Mouse (Mus musculus) frontal cortex, postnatal 10 days (tissue): ENCODE data around the gene Fgf18.

Source experiments
- DNase-seq, 2 experiments: peaks; one replicate each; pipeline ENCODE4 v3.0.0; 2022; ENCODE audit warnings: low spot score in 2 of 2, mixed read lengths in 1 of 2

Gene Fgf18

GRCm38 (mm10) chr11:33147171-33147571 lies at the start of gene Fgf18:
Gene Fgf18, minus strand, starts transcription at chr11:33147400.
- no peak for DNase-seq

- no peak for DNase-seq
Observed at GRCm38 (mm10) chr11:33196447-33197132, 49.4 kb upstream of the Fgf18 start.

- no peak for DNase-seq
Observed at GRCm38 (mm10) chr11:33195531-33196446, 48.6 kb upstream of the Fgf18 start.

GRCm38 (mm10) chr11:33195061-33195460 lies 47.9 kb upstream of the Fgf18 start:
- DNase-seq: no peak

- DNase-seq: no peak
Observed at GRCm38 (mm10) chr11:33193695-33194094, 46.5 kb upstream of the Fgf18 start.

- no peak for DNase-seq
Observed at GRCm38 (mm10) chr11:33181804-33182203, 34.6 kb upstream of the Fgf18 start.

- DNase-seq: no peak
Observed at GRCm38 (mm10) chr11:33180701-33181116, 33.5 kb upstream of the Fgf18 start.

GRCm38 (mm10) chr11:33179802-33180201 lies 32.6 kb upstream of the Fgf18 start:
- no peak for DNase-seq

GRCm38 (mm10) chr11:33176525-33177245 lies 29.5 kb upstream of the Fgf18 start:
- DNase-seq: peak in 1 of 2 experiments; percentile 35

- DNase-seq: no peak
Observed at GRCm38 (mm10) chr11:33175768-33176167, 28.6 kb upstream of the Fgf18 start.

GRCm38 (mm10) chr11:33170489-33170888 lies 23.3 kb upstream of the Fgf18 start:
- DNase-seq: no peak

- peak; percentile 99 to 100 for DNase-seq
Observed at GRCm38 (mm10) chr11:33162998-33163506, 15.9 kb upstream of the Fgf18 start, which contains the start of gene Npm1. Gene Npm1, minus strand, starts transcription at chr11:33163206.

GRCm38 (mm10) chr11:33162211-33162997 lies 15.2 kb upstream of the Fgf18 start:
- DNase-seq: peak; percentile 72 to 74

- DNase-seq: no peak
Observed at GRCm38 (mm10) chr11:33159741-33160140, 12.5 kb upstream of the Fgf18 start.

GRCm38 (mm10) chr11:33157453-33158196 lies 10.4 kb upstream of the Fgf18 start:
- DNase-seq: no peak

- DNase-seq: no peak
Observed at GRCm38 (mm10) chr11:33156436-33157015, 9.3 kb upstream of the Fgf18 start.

GRCm38 (mm10) chr11:33154459-33154858 lies 7.3 kb upstream of the Fgf18 start:
- no peak for DNase-seq

GRCm38 (mm10) chr11:33152997-33153396 lies 5.8 kb upstream of the Fgf18 start:
- DNase-seq: no peak

GRCm38 (mm10) chr11:33151780-33152145 lies 4.6 kb upstream of the Fgf18 start:
- DNase-seq: no peak
